Mouse (Mus musculus) heart, adult 9 months (tissue): ENCODE results near the gene Rbms3.

Experiments
- DNase-seq, 2 experiments: peaks; one replicate each; pipeline ENCODE4 v3.0.0; 2022; ENCODE audit warnings: low spot score in 2 of 2

The Rbms3 gene

GRCm38 (mm10) chr9:117373164-117373741, 256.5 kb downstream of the Rbms3 start:
- DNase-seq: peak; percentile 71 to 76

- DNase-seq: no peak
Measured at GRCm38 (mm10) chr9:117371980-117372379, 257.7 kb downstream of the Rbms3 start.

GRCm38 (mm10) chr9:117370086-117370485, 259.6 kb downstream of the Rbms3 start:
- no peak for DNase-seq

- no peak for DNase-seq
Measured at GRCm38 (mm10) chr9:117368016-117368415, 261.7 kb downstream of the Rbms3 start.

GRCm38 (mm10) chr9:117364610-117365009, 265.1 kb downstream of the Rbms3 start:
- no peak for DNase-seq

- no peak for DNase-seq
Measured at GRCm38 (mm10) chr9:117361431-117361830, 268.3 kb downstream of the Rbms3 start.

- peak; percentile 86 to 89 for DNase-seq
Measured at GRCm38 (mm10) chr9:117356764-117357442, 272.8 kb downstream of the Rbms3 start.

- DNase-seq: no peak
Measured at GRCm38 (mm10) chr9:117355501-117355900, 274.2 kb downstream of the Rbms3 start.

GRCm38 (mm10) chr9:117342336-117342735, 287.4 kb downstream of the Rbms3 start:
- no peak for DNase-seq

GRCm38 (mm10) chr9:117330681-117331080, 299.0 kb downstream of the Rbms3 start:
- DNase-seq: no peak

GRCm38 (mm10) chr9:117319271-117319670, 310.4 kb downstream of the Rbms3 start:
- no peak for DNase-seq

GRCm38 (mm10) chr9:117318461-117318860, 311.3 kb downstream of the Rbms3 start:
- DNase-seq: no peak

GRCm38 (mm10) chr9:117317251-117317650, 312.5 kb downstream of the Rbms3 start:
- DNase-seq: no peak

GRCm38 (mm10) chr9:117313642-117314041, 316.1 kb downstream of the Rbms3 start:
- DNase-seq: no peak

- no peak for DNase-seq
Measured at GRCm38 (mm10) chr9:117309809-117310208, 319.9 kb downstream of the Rbms3 start.

- no peak for DNase-seq
Measured at GRCm38 (mm10) chr9:117298991-117299390, 330.7 kb downstream of the Rbms3 start.

GRCm38 (mm10) chr9:117297662-117298531, 331.8 kb downstream of the Rbms3 start:
- DNase-seq: no peak

- no peak for DNase-seq
Measured at GRCm38 (mm10) chr9:117291066-117291850, 338.5 kb downstream of the Rbms3 start.

- no peak for DNase-seq
Measured at GRCm38 (mm10) chr9:117274846-117275245, 354.9 kb downstream of the Rbms3 start.

GRCm38 (mm10) chr9:117259614-117260013, 370.1 kb downstream of the Rbms3 start:
- no peak for DNase-seq

- no peak for DNase-seq
Measured at GRCm38 (mm10) chr9:117253361-117253760, 376.4 kb downstream of the Rbms3 start.

GRCm38 (mm10) chr9:117252411-117252861, 377.3 kb downstream of the Rbms3 start:
- DNase-seq: peak; percentile 63 to 67
